Mouse (Mus musculus): ENCODE results near the gene Pde4d.

Pde4d gene

GRCm38 (mm10) chr13:109615785-109616281, 1166.1 kb downstream of the Pde4d start:
- DNase-seq (ENCODE audit: low read depth, low spot score): peak; percentile 31

GRCm38 (mm10) chr13:109619158-109619657, 1169.5 kb downstream of the Pde4d start:
- DNase-seq (ENCODE audit: low read depth, low spot score): no peak

GRCm38 (mm10) chr13:109622207-109622606, 1172.5 kb downstream of the Pde4d start:
- DNase-seq (ENCODE audit: low read depth, low spot score): no peak

- DNase-seq (ENCODE audit: low read depth, low spot score): no peak
Observed at GRCm38 (mm10) chr13:109623201-109623600, 1173.5 kb downstream of the Pde4d start.

GRCm38 (mm10) chr13:109624772-109625349, 1175.1 kb downstream of the Pde4d start:
- no peak for DNase-seq (ENCODE audit: low read depth, low spot score)

- no peak for DNase-seq (ENCODE audit: low read depth, low spot score)
Observed at GRCm38 (mm10) chr13:109625466-109626129, 1175.8 kb downstream of the Pde4d start.

- DNase-seq (ENCODE audit: low read depth, low spot score): no peak
Observed at GRCm38 (mm10) chr13:109627265-109627664, 1177.5 kb downstream of the Pde4d start.

GRCm38 (mm10) chr13:109628606-109629005, 1178.9 kb downstream of the Pde4d start:
- DNase-seq (ENCODE audit: low read depth, low spot score): no peak

- DNase-seq (ENCODE audit: low read depth, low spot score): peak; percentile 48
Observed at GRCm38 (mm10) chr13:109629216-109629615, 1179.5 kb downstream of the Pde4d start.

- DNase-seq (ENCODE audit: low read depth, low spot score): no peak
Observed at GRCm38 (mm10) chr13:109631399-109632026, 1181.8 kb downstream of the Pde4d start.

GRCm38 (mm10) chr13:109632387-109633036, 1182.8 kb downstream of the Pde4d start:
- DNase-seq (ENCODE audit: low read depth, low spot score): no peak

- DNase-seq (ENCODE audit: low read depth, low spot score): no peak
Observed at GRCm38 (mm10) chr13:109633037-109633418, 1183.3 kb downstream of the Pde4d start.

GRCm38 (mm10) chr13:109635901-109636520, 1186.3 kb downstream of the Pde4d start:
- DNase-seq (ENCODE audit: low read depth, low spot score): no peak

- no peak for DNase-seq (ENCODE audit: low read depth, low spot score)
Observed at GRCm38 (mm10) chr13:109638273-109638672, 1188.5 kb downstream of the Pde4d start.

GRCm38 (mm10) chr13:109639286-109639685, 1189.5 kb downstream of the Pde4d start:
- DNase-seq (ENCODE audit: low read depth, low spot score): no peak

- no peak for DNase-seq (ENCODE audit: low read depth, low spot score)
Observed at GRCm38 (mm10) chr13:109641562-109641961, 1191.8 kb downstream of the Pde4d start.

GRCm38 (mm10) chr13:109643419-109643818, 1193.7 kb downstream of the Pde4d start:
- no peak for DNase-seq (ENCODE audit: low read depth, low spot score)

GRCm38 (mm10) chr13:109644086-109644485, 1194.3 kb downstream of the Pde4d start:
- DNase-seq (ENCODE audit: low read depth, low spot score): no peak

GRCm38 (mm10) chr13:109645284-109645909, 1195.6 kb downstream of the Pde4d start:
- DNase-seq (ENCODE audit: low read depth, low spot score): no peak

- no peak for DNase-seq (ENCODE audit: low read depth, low spot score)
Observed at GRCm38 (mm10) chr13:109645910-109646284, 1196.1 kb downstream of the Pde4d start.

- DNase-seq (ENCODE audit: low read depth, low spot score): no peak
Observed at GRCm38 (mm10) chr13:109646597-109647232, 1197.0 kb downstream of the Pde4d start.

All from telencephalon, adult 2 months (tissue).